Mouse (Mus musculus): ENCODE results near the gene Serbp1. TPM values are rescaled to one million over a fixed set of nuclear protein-coding genes. Genes with fewer than 3 reads are reported as not detected.

Serbp1 gene
- total and polyA plus RNA-seq, 3 experiments, result 1,043 to 1,809 (median 1,049) TPM

DNA sequence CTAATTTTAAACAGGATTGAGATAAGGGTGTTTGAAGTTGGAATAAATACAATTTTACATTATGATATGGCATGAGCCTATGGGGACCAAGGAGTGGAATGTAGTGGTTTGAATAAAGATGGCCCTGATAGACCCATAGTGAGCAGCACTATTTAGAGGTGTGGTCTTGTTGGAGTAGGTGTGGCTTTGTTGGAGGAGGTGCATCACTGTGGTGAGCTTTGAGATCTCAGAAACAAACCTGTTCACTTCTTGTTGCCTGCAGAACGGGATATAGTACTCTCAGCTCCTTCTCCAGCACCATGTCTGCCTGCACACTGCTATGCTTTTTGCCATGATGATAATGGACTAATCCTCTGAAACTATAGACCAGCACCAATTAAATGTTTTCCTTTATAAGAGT, 20.1 kb upstream of the Serbp1 start:
- H3K9me3 ChIP-seq (replicated peaks; ENCODE audit: insufficient read depth, low read length), result no peaks in the 10 kb centered on the region
- H3K27ac ChIP-seq (ENCODE audit: control insufficient read depth, low read depth, low read length), result no peak overlapping the region
- no peak overlapping the region for H3K9ac ChIP-seq (ENCODE audit: control insufficient read depth, low read depth, low read length, poor library complexity, severe bottlenecking)
- no peak for DNase-seq (ENCODE audit: low read depth, low spot score)
- H3K79me2 ChIP-seq (ENCODE audit: control insufficient read depth, insufficient read depth, low read length, poor library complexity), result no peaks in the 10 kb centered on the region
- H3K27me3 ChIP-seq (ENCODE audit: control insufficient read depth in 1 of 2, insufficient read depth in 2 of 2, low read length in 2 of 2), result no peaks in the 10 kb centered on the region; a peak in 1 of 4 replicates
- no peak overlapping the region for H3K4me3 ChIP-seq (ENCODE audit: control insufficient read depth in 1 of 2, insufficient read depth in 1 of 2, low read depth in 2 of 2, low read length in 2 of 2)
- TF ChIP-seq POLR2AphosphoS2 (IDR thresholded peaks at IDR 0.05; ENCODE audit: low read length) (no peak), TBP (IDR thresholded peaks at IDR 0.05; ENCODE audit: low read depth, low read length) (no peak), CHD2 (IDR thresholded peaks at IDR 0.05; ENCODE audit: low read length) (no peak), TCF12 (IDR thresholded peaks at IDR 0.05; ENCODE audit: low read depth, low read length) (no peak), EP300 (IDR thresholded peaks at IDR 0.05; ENCODE audit: low read depth in 1 of 2, low read length in 2 of 2) (no peak), ETS1 (IDR thresholded peaks at IDR 0.05; ENCODE audit: low read depth, low read length) (no peak), RAD21 (IDR thresholded peaks at IDR 0.05; ENCODE audit: low read depth, low read length) (no peak), MEF2A (IDR thresholded peaks at IDR 0.05; ENCODE audit: extremely low read depth, insufficient replicate concordance, low read depth, low read length, poor library complexity, severe bottlenecking) (no peak)
- H3K36me3 ChIP-seq (ENCODE audit: control insufficient read depth in 1 of 2, insufficient read depth in 2 of 2, low read length in 2 of 2), result peaks cover 0 to 10% of the 10 kb centered on the region in 2 experiments; a peak in 1 of 4 replicates
- H3K4me1 ChIP-seq (ENCODE audit: control insufficient read depth in 1 of 2, insufficient read depth in 2 of 2, low read length in 2 of 2), result peaks cover 0 to 14% of the 10 kb centered on the region in 2 experiments; a peak in 2 of 4 replicates

DNA sequence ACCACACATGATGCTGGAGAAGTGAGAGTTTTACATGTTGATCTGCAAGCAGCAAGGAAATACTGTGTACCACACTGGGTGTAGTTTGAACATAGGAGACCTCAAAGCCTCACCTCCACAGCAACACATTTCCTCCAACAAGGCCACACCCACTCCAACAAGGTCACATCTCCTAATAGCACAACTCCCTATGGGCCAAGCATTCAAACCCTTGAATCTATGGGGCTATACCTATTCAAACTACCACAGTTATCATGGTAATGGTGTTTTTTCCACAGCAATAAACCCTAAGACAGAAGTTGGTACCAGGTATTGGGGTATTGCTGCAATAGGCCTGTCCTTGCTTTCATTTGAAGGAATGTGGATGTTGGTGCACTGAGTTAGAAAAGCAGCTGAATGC, 19.4 kb upstream of the Serbp1 start:
- Histone ChIP-seq H3K9me3 (replicated peaks; ENCODE audit: insufficient read depth, low read length) (no peaks in the 10 kb centered on the region), H3K9ac (ENCODE audit: control insufficient read depth, low read depth, low read length, poor library complexity, severe bottlenecking) (no peak overlapping the region), H3K36me3 (ENCODE audit: control insufficient read depth in 1 of 2, insufficient read depth in 2 of 2, low read length in 2 of 2) (peaks cover 0 to 8% of the 10 kb centered on the region in 2 experiments; a peak in 1 of 4 replicates), H3K4me1 (ENCODE audit: control insufficient read depth in 1 of 2, insufficient read depth in 2 of 2, low read length in 2 of 2) (peaks cover 0 to 11% of the 10 kb centered on the region in 2 experiments; a peak in 2 of 4 replicates), H3K27ac (ENCODE audit: control insufficient read depth, low read depth, low read length) (no peak overlapping the region), H3K4me3 (ENCODE audit: control insufficient read depth in 1 of 2, insufficient read depth in 1 of 2, low read depth in 2 of 2, low read length in 2 of 2) (no peak overlapping the region), H3K79me2 (ENCODE audit: control insufficient read depth, insufficient read depth, low read length, poor library complexity) (no peaks in the 10 kb centered on the region), H3K27me3 (ENCODE audit: control insufficient read depth in 1 of 2, insufficient read depth in 2 of 2, low read length in 2 of 2) (no peaks in the 10 kb centered on the region; a peak in 1 of 4 replicates)
- TF ChIP-seq ZMIZ1 (IDR thresholded peaks at IDR 0.05; ENCODE audit: low read depth, low read length), result no peak
- TF ChIP-seq UBTF (IDR thresholded peaks at IDR 0.05; ENCODE audit: borderline replicate concordance, insufficient read depth, low read depth, low read length), result no peak
- no peak for TF ChIP-seq POLR2AphosphoS2 (IDR thresholded peaks at IDR 0.05; ENCODE audit: low read length)
- no peak for TF ChIP-seq NELFE (IDR thresholded peaks at IDR 0.05; ENCODE audit: low read depth, low read length)
- TF ChIP-seq E2F4 (IDR thresholded peaks at IDR 0.05; ENCODE audit: borderline replicate concordance, low read depth, low read length), result no peak
- TF ChIP-seq BHLHE40 (IDR thresholded peaks at IDR 0.05; ENCODE audit: borderline replicate concordance, low read depth, low read length), result no peak
- no peak for TF ChIP-seq ETS1 (IDR thresholded peaks at IDR 0.05; ENCODE audit: low read depth, low read length)
- TF ChIP-seq GABPA (IDR thresholded peaks at IDR 0.05; ENCODE audit: low read depth, low read length), result no peak
- no peak for TF ChIP-seq POLR2AphosphoS5 (IDR thresholded peaks at IDR 0.05; ENCODE audit: borderline replicate concordance, low read depth, low read length)
- TF ChIP-seq MYB (IDR thresholded peaks at IDR 0.05; ENCODE audit: low read depth, low read length), result no peak
- TF ChIP-seq MEF2A (IDR thresholded peaks at IDR 0.05; ENCODE audit: extremely low read depth, insufficient replicate concordance, low read depth, low read length, poor library complexity, severe bottlenecking), result no peak
- no peak for TF ChIP-seq CTCF (IDR thresholded peaks at IDR 0.05 in 2 of 3, conservative IDR thresholded peaks at IDR 0.05 in 1 of 3; ENCODE audit: control insufficient read depth in 1 of 3, insufficient read depth in 1 of 3, low read depth in 2 of 3, low read length in 3 of 3, poor library complexity in 1 of 3, severe bottlenecking in 1 of 3)
- no peak for TF ChIP-seq CHD2 (IDR thresholded peaks at IDR 0.05; ENCODE audit: low read length)
- TF ChIP-seq GATA1 (IDR thresholded peaks at IDR 0.05; ENCODE audit: low read depth, low read length), result no peak
- no peak for TF ChIP-seq MAX (IDR thresholded peaks at IDR 0.05; ENCODE audit: low read length)
- no peak for TF ChIP-seq MYC (IDR thresholded peaks at IDR 0.05; ENCODE audit: low read depth, low read length)
- no peak for TF ChIP-seq ZKSCAN1 (IDR thresholded peaks at IDR 0.05; ENCODE audit: low read depth, low read length)
- DNase-seq (ENCODE audit: low read depth, low spot score), result no peak

All from MEL (cell line).